Mouse (Mus musculus) midbrain, postnatal 0 days (tissue): ENCODE measurements around the gene Foxn4. TPM values are rescaled to one million over a fixed set of nuclear protein-coding genes. Genes with fewer than 3 reads are reported as not detected.

ENCODE experiments used
- ATAC-seq: fragments of 200-750 bp; cut with Nextera tagmentation; 2 replicates; pipeline ENCODE4 v1.8.0; 2017; ENCODE audit warnings: moderate number of reproducible peaks, mild to moderate bottlenecking, moderate TSS enrichment, moderate library complexity; ENCODE audit not compliant: low FRiP score
- DNase-seq: peaks from one replicate; pipeline ENCODE4 v3.0.0-alpha.2; 2015; ENCODE audit warnings: low spot score
- H3K27ac ChIP-seq: fragments of 300-500 bp; sonication (generic); 2 replicates; pipeline ENCODE4 v1.5.1; 2014; ENCODE audit warnings: low read depth, mild to moderate bottlenecking, low read length, mixed read lengths
- H3K27me3 ChIP-seq: fragments of 300-500 bp; sonication (generic); 2 replicates; pipeline ENCODE4 v1.6.1; 2014; ENCODE audit warnings: low read length, control low read depth, mixed read lengths; ENCODE audit not compliant: insufficient read depth
- H3K36me3 ChIP-seq: fragments of 300-500 bp; sonication (generic); 2 replicates; pipeline ENCODE4 v1.6.1; 2014; ENCODE audit warnings: low read length, control low read depth, mixed read lengths; ENCODE audit not compliant: insufficient read depth
- H3K4me1 ChIP-seq: fragments of 300-500 bp; sonication (generic); 2 replicates; pipeline ENCODE4 v1.6.1; 2014; ENCODE audit warnings: mild to moderate bottlenecking, control low read depth, antibody characterized with exemption, low read length, mixed read lengths; ENCODE audit not compliant: insufficient read depth
- H3K4me2 ChIP-seq: fragments of 300-500 bp; sonication (generic); 2 replicates; pipeline ENCODE4 v1.6.1; 2014; ENCODE audit warnings: low read depth, mild to moderate bottlenecking, low read length, mixed read lengths; ENCODE audit not compliant: poor library complexity, severe bottlenecking
- H3K4me3 ChIP-seq: fragments of 300-500 bp; sonication (generic); 2 replicates; pipeline ENCODE4 v1.5.1; 2014; ENCODE audit warnings: low read depth, mild to moderate bottlenecking, low read length, moderate library complexity
- H3K9ac ChIP-seq: fragments of 300-500 bp; sonication (generic); replicated peaks from 2 replicates; pipeline ENCODE4 v1.6.1; 2014; ENCODE audit warnings: mild to moderate bottlenecking, low read length, moderate library complexity, mixed read lengths; ENCODE audit not compliant: poor library complexity, severe bottlenecking
- H3K9me3 ChIP-seq: fragments of 300-500 bp; sonication (generic); 2 replicates; pipeline ENCODE4 v1.6.1; 2016; ENCODE audit warnings: low read length, control low read depth
- CTCF ChIP-seq: IDR thresholded peaks from 2 replicates; pipeline ENCODE4 v1.5.1; 2016; ENCODE audit warnings: antibody characterized with exemption, mild to moderate bottlenecking
- WGBS: fragments of 180-500 bp; shearing (Covaris S2); extraction: QIAGEN DNeasy Blood & Tissue Kit; methylation state at CpG from one replicate; pipeline ENCODE4 v1.1.7; 2014; 5-methylcytosine and 5-hydroxymethylcytosine counted together
- polyA plus RNA-seq: library from polyadenylated mRNA; unstranded; fragments of >200 nt; fragmentation: Nextera tagmentation; extraction: Ambion mirVana; gene quantifications from 2 replicates; pipeline ENCODE4 v1.2.1, GENCODE M21; 2015
- total RNA-seq: library from RNA; depleted of rRNA; stranded (reverse); fragments of >200 nt; gene quantifications from 2 replicates; pipeline ENCODE4 v1.2.3, GENCODE M21; 2014

The Foxn4 gene
- total and polyA plus RNA-seq, 2 experiments from 2014 or later: 0.35 to 0.66 TPM

- no peaks in the 10 kb centered on the region for H3K36me3 ChIP-seq
- H3K9me3 ChIP-seq: no peaks in the 10 kb centered on the region
- no peak for TF ChIP-seq CTCF
- no peak overlapping the region for H3K4me2 ChIP-seq
- DNase-seq (no peak), ATAC-seq (no peak)
- no peak overlapping the region for H3K27ac ChIP-seq
- peaks cover 32% of the 10 kb centered on the region for H3K27me3 ChIP-seq
- H3K4me1 ChIP-seq: peaks cover 3% of the 10 kb centered on the region; the same call in 1 of the 2 replicates
- H3K4me3 ChIP-seq: no peak overlapping the region
- no peak overlapping the region for H3K9ac ChIP-seq
- whole genome bisulfite sequencing: 66% methylated on average over 7 of the region's 7 CpGs
Measured at GRCm38 (mm10) chr5:114269499-114269898, 4.1 kb downstream of the Foxn4 start.

GRCm38 (mm10) chr5:114268646-114269045 is 5.0 kb downstream of the Foxn4 start:
- H3K9me3 ChIP-seq: no peaks in the 10 kb centered on the region
- no peak overlapping the region for H3K27ac ChIP-seq
- WGBS: 21% methylated on average over 7 of the region's 7 CpGs
- TF ChIP-seq CTCF: no peak
- no peak overlapping the region for H3K4me3 ChIP-seq
- no peaks in the 10 kb centered on the region for H3K36me3 ChIP-seq
- H3K4me1 ChIP-seq: no peaks in the 10 kb centered on the region; the same call in 1 of the 2 replicates
- peaks cover 24% of the 10 kb centered on the region for H3K27me3 ChIP-seq
- no peak overlapping the region for H3K4me2 ChIP-seq
- DNase-seq: peak; percentile 49
- ATAC-seq: no peak
- H3K9ac ChIP-seq: no peak overlapping the region

GRCm38 (mm10) chr5:114264791-114265190 is 8.8 kb downstream of the Foxn4 start:
- peaks cover under 1% of the 10 kb centered on the region; the same call in 1 of the 2 replicates for H3K27me3 ChIP-seq
- no peak overlapping the region for H3K9ac ChIP-seq
- no peaks in the 10 kb centered on the region for H3K9me3 ChIP-seq
- no peaks in the 10 kb centered on the region for H3K4me1 ChIP-seq
- no peak for TF ChIP-seq CTCF
- no peaks in the 10 kb centered on the region for H3K36me3 ChIP-seq
- H3K27ac ChIP-seq: no peak overlapping the region
- 84% methylated on average over 8 of the region's 8 CpGs for WGBS
- DNase-seq (no peak), ATAC-seq (no peak)
- no peak overlapping the region for H3K4me3 ChIP-seq
- no peak overlapping the region for H3K4me2 ChIP-seq

GRCm38 (mm10) chr5:114264030-114264459 is 9.6 kb downstream of the Foxn4 start:
- ATAC-seq: peak; percentile 47; the same call in 1 of the 2 replicates
- Histone ChIP-seq H3K9me3 (no peaks in the 10 kb centered on the region), H3K9ac (no peak overlapping the region), H3K27me3 (no peaks in the 10 kb centered on the region; the same call in 1 of the 2 replicates), H3K4me2 (no peak overlapping the region), H3K27ac (no peak overlapping the region), H3K36me3 (no peaks in the 10 kb centered on the region), H3K4me1 (no peaks in the 10 kb centered on the region), H3K4me3 (no peak overlapping the region)
- whole genome bisulfite sequencing: 45% methylated on average over 8 of the region's 8 CpGs
- no peak for TF ChIP-seq CTCF
- peak; percentile 85 for DNase-seq

- H3K36me3 ChIP-seq: no peaks in the 10 kb centered on the region
- TF ChIP-seq CTCF: no peak
- no peak for DNase-seq
Measured at GRCm38 (mm10) chr5:114261494-114261893, 12.1 kb downstream of the Foxn4 start.

GRCm38 (mm10) chr5:114259495-114259894 is 14.1 kb downstream of the Foxn4 start:
- H3K36me3 ChIP-seq: no peaks in the 10 kb centered on the region
- H3K9ac ChIP-seq: no peak overlapping the region
- no peaks in the 10 kb centered on the region for H3K4me1 ChIP-seq
- DNase-seq: no peak
- 84% methylated on average over 10 of the region's 10 CpGs for WGBS
- TF ChIP-seq CTCF: no peak
- no peaks in the 10 kb centered on the region for H3K27me3 ChIP-seq
- H3K9me3 ChIP-seq: no peaks in the 10 kb centered on the region
- no peak overlapping the region for H3K27ac ChIP-seq
- no peak overlapping the region for H3K4me2 ChIP-seq
- no peak overlapping the region for H3K4me3 ChIP-seq
- no peak for ATAC-seq

More at GRCm38 (mm10) chr5:114261494-114261893, 12.1 kb downstream of the Foxn4 start:
- Histone ChIP-seq H3K4me3 (no peak overlapping the region), H3K27me3 (no peaks in the 10 kb centered on the region), H3K27ac (no peak overlapping the region), H3K4me1 (no peaks in the 10 kb centered on the region), H3K9ac (no peak overlapping the region), H3K9me3 (no peaks in the 10 kb centered on the region), H3K4me2 (no peak overlapping the region)
- ATAC-seq: no peak
